Mouse (Mus musculus) brain, embryonic 14.5 days (tissue): Measurements from ENCODE around the gene Prpf6.

Experiments
- CTCF ChIP-seq: fragments of 200-500 bp; IDR thresholded peaks from 2 replicates; pipeline ENCODE4 v1.5.1; 2012; ENCODE audit warnings: inconsistent platforms, mild to moderate bottlenecking, moderate library complexity, borderline replicate concordance; ENCODE audit not compliant: insufficient read depth, insufficient read length; ENCODE audit errors: extremely low read depth
- POLR2A ChIP-seq: fragments of 200-500 bp; IDR thresholded peaks from 2 replicates; pipeline ENCODE4 v1.6.1; 2012; ENCODE audit warnings: mild to moderate bottlenecking, inconsistent platforms, borderline replicate concordance; ENCODE audit not compliant: poor library complexity, insufficient read depth, insufficient read length, severe bottlenecking; ENCODE audit errors: extremely low read depth

- no peak for TF ChIP-seq POLR2A
- TF ChIP-seq CTCF, result no peak
Observed at GRCm38 (mm10) chr2:181596221-181596960, 4.7 kb downstream of the Prpf6 start.
